Mouse (Mus musculus) liver, embryonic 14.5 days (tissue): ENCODE measurements at regions not wholly inside any gene's neighbourhood (a gene's known extent, or its start where the extent isn't known, plus 50 kb on each side); places are given as distances from the start of the nearest gene placed in this dataset.

Experiments used
- CTCF ChIP-seq: IDR thresholded peaks from 2 replicates; pipeline ENCODE4 v1.5.1; 2016; ENCODE audit warnings: antibody characterized with exemption, low read depth, control low read depth
- EP300 ChIP-seq: IDR thresholded peaks from 2 replicates; pipeline ENCODE4 v1.6.1; 2016; ENCODE audit warnings: antibody characterized with exemption, low read depth

DNA sequence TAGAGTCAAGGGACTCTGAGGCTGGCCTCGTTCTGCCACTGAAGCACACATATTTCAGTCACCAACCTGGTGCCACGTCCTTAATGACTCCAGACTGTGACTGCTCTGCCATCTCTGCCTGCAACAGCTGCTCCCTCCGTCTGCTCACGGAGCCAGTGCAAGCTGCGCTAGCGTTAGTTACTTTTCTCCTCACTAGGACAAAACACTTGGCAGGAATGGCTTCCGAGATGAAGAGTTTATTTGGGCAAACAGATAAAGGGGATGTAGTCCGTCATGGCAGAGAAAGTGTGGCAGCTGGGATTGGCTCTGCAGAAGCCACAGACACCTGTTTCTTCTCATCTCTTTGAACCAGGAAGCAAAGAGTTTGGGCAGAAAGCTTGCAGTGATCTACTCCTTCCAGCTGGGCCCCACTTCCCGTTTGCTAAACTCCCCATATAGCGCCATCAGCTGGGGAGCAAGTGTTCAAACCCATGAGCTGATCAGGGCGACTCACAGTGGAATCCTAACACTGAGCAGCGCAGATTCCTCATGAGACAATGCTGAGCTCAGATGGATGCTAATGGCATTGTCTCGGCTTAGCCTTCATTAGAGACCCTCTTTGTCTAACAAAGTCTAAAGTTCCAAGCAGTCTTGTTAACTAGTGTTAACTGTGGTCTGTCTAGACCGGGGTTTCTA, 83.8 kb upstream of the Card11 start:
- TF ChIP-seq CTCF (no peak), EP300 (no peak)
